Mouse (Mus musculus) cerebellum, adult 11 months (tissue): Measurements from ENCODE around the gene Moap1.

ENCODE experiments used
- DNase-seq: peaks from one replicate; pipeline ENCODE4 v3.0.0; 2022

Gene Moap1

GRCm38 (mm10) chr12:102740285-102740684 is 3.2 kb downstream of the Moap1 start:
- no peak for DNase-seq

- no peak for DNase-seq
Measured at GRCm38 (mm10) chr12:102739096-102739495, 4.4 kb downstream of the Moap1 start.

- no peak for DNase-seq
Measured at GRCm38 (mm10) chr12:102733381-102733780, 10.1 kb downstream of the Moap1 start.

GRCm38 (mm10) chr12:102730798-102731619 is 12.5 kb downstream of the Moap1 start:
- no peak for DNase-seq

- peak; percentile 70 for DNase-seq
Measured at GRCm38 (mm10) chr12:102729855-102730797, 13.3 kb downstream of the Moap1 start.

- no peak for DNase-seq
Measured at GRCm38 (mm10) chr12:102725761-102726175, 17.7 kb downstream of the Moap1 start.

GRCm38 (mm10) chr12:102725146-102725545 is 18.3 kb downstream of the Moap1 start:
- DNase-seq = no peak

GRCm38 (mm10) chr12:102723861-102724260 is 19.6 kb downstream of the Moap1 start:
- no peak for DNase-seq

- DNase-seq = no peak
Measured at GRCm38 (mm10) chr12:102722966-102723365, 20.5 kb downstream of the Moap1 start.

GRCm38 (mm10) chr12:102722451-102722850 is 21.0 kb downstream of the Moap1 start:
- no peak for DNase-seq

GRCm38 (mm10) chr12:102719552-102720315 is 23.7 kb downstream of the Moap1 start:
- DNase-seq = peak; percentile 47

GRCm38 (mm10) chr12:102714654-102715395 is 28.6 kb downstream of the Moap1 start:
- no peak for DNase-seq

GRCm38 (mm10) chr12:102714116-102714515 is 29.3 kb downstream of the Moap1 start:
- DNase-seq = no peak

- no peak for DNase-seq
Measured at GRCm38 (mm10) chr12:102713153-102713865, 30.2 kb downstream of the Moap1 start.

- DNase-seq = peak; percentile 89
Measured at GRCm38 (mm10) chr12:102710851-102711375, 32.5 kb downstream of the Moap1 start.

- no peak for DNase-seq
Measured at GRCm38 (mm10) chr12:102709896-102710295, 33.6 kb downstream of the Moap1 start.

GRCm38 (mm10) chr12:102708220-102708619 is 35.2 kb downstream of the Moap1 start:
- no peak for DNase-seq

GRCm38 (mm10) chr12:102706833-102707463 is 36.5 kb downstream of the Moap1 start:
- DNase-seq = no peak

- no peak for DNase-seq
Measured at GRCm38 (mm10) chr12:102705906-102706640, 37.4 kb downstream of the Moap1 start.
